Mouse (Mus musculus): ENCODE results near the gene Spaca4. TPM values are rescaled to one million over a fixed set of nuclear protein-coding genes. Genes with fewer than 3 reads are reported as not detected.

The Spaca4 gene
- polyA plus RNA-seq, 1 experiment from 2014 or later = not detected

- no peaks in the 10 kb centered on the region for H3K27me3 ChIP-seq (replicated peaks)
- no peak overlapping the region for H3K4me3 ChIP-seq
- no peak overlapping the region for H3K9ac ChIP-seq
- H3K9me3 ChIP-seq = no peaks in the 10 kb centered on the region
- no peak for ATAC-seq (replicated peaks)
- no peak overlapping the region for H3K4me2 ChIP-seq
- no peak overlapping the region for H3K27ac ChIP-seq
- 88% methylated on average over 5 of the region's 5 CpGs for WGBS
- no peaks in the 10 kb centered on the region for H3K4me1 ChIP-seq
- H3K36me3 ChIP-seq (replicated peaks) = no peaks in the 10 kb centered on the region
These were observed 21.8 kb upstream of the Spaca4 start for GRCm38 (mm10) chr7:45747450-45747849.

- no peaks in the 10 kb centered on the region for H3K36me3 ChIP-seq (replicated peaks)
- H3K4me3 ChIP-seq = no peak overlapping the region
- no peak for ATAC-seq (replicated peaks)
- no peak overlapping the region for H3K27ac ChIP-seq
- H3K4me2 ChIP-seq = no peak overlapping the region
- no peaks in the 10 kb centered on the region for H3K4me1 ChIP-seq
- WGBS = 70% methylated on average over 6 of the region's 6 CpGs
- no peak overlapping the region for H3K9ac ChIP-seq
- no peaks in the 10 kb centered on the region for H3K9me3 ChIP-seq
- H3K27me3 ChIP-seq (replicated peaks) = no peaks in the 10 kb centered on the region
These were observed 20.9 kb upstream of the Spaca4 start for GRCm38 (mm10) chr7:45746518-45746917.

DNA sequence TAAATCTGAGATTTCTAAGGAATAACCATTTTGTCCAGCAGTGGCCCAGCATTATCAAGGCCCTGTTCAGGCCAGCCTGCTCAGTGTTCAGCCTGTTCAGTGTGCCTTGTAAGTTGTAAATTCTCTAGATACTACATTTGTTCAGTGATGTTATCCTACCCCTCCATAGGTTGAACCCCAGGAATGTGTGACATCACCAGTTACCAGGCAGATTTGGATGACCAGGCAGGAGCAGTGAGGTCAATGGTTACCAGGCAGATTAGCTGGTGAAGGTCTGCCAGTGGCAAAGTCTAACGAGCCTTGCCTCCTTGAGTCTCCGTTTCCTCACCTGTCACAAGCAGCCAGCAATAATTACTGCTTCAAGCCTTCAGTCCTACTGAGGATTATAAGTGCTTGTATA is 18.8 kb upstream of the Spaca4 start:
- H3K9ac ChIP-seq = no peak overlapping the region
- H3K4me1 ChIP-seq = no peaks in the 10 kb centered on the region
- H3K4me3 ChIP-seq = no peak overlapping the region
- H3K9me3 ChIP-seq = no peaks in the 10 kb centered on the region
- H3K27ac ChIP-seq = no peak overlapping the region
- H3K4me2 ChIP-seq = no peak overlapping the region
- no peaks in the 10 kb centered on the region for H3K27me3 ChIP-seq (replicated peaks)
- 41% methylated on average over 2 of the region's 2 CpGs for WGBS
- H3K36me3 ChIP-seq (replicated peaks) = no peaks in the 10 kb centered on the region
- ATAC-seq (replicated peaks) = no peak

- H3K4me3 ChIP-seq = 0 out of 2 replicates have a peak overlapping the region, but pooled peaks have one; percentile 9
- H3K4me1 ChIP-seq = no peaks in the 10 kb centered on the region
- WGBS = 34% methylated on average over 19 of the region's 19 CpGs
- no peak for ATAC-seq (replicated peaks)
- H3K9ac ChIP-seq = no peak overlapping the region
- peak overlapping the region; percentile 12; the same call in 1 of the 2 replicates for H3K4me2 ChIP-seq
- no peak overlapping the region for H3K27ac ChIP-seq
- no peaks in the 10 kb centered on the region for H3K9me3 ChIP-seq
- no peaks in the 10 kb centered on the region for H3K36me3 ChIP-seq (replicated peaks)
- no peaks in the 10 kb centered on the region for H3K27me3 ChIP-seq (replicated peaks)
These were observed 16.7 kb upstream of the Spaca4 start for GRCm38 (mm10) chr7:45742338-45742737.

DNA sequence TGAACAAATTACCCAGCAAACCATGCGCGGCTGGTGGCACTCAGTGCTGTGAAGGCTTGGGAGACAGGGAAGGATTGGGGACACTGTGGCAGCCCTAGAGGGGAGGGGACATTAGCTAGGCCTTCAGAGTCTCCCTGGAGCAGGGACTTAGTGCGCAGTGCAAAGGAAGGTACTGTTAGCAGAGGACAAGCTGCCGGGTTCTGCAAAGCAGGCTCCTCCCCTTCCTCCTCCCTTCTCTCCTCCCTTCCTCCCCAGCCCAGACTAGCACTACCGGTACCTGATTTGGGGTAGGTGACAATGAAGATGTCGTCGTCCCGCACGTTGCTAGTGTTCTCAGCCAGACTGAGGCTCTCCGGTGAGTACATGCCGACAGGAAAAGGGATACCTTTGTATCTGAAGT is 16.2 kb upstream of the Spaca4 start:
- H3K4me2 ChIP-seq = peak overlapping the region; percentile 12; the same call in 1 of the 2 replicates
- ATAC-seq (replicated peaks) = no peak
- H3K27me3 ChIP-seq (replicated peaks) = no peaks in the 10 kb centered on the region
- 39% methylated on average over 11 of the region's 11 CpGs for WGBS
- no peaks in the 10 kb centered on the region for H3K9me3 ChIP-seq
- H3K27ac ChIP-seq = no peak overlapping the region
- H3K4me3 ChIP-seq = 0 out of 2 replicates have a peak overlapping the region, but pooled peaks have one; percentile 9
- H3K9ac ChIP-seq = no peak overlapping the region
- no peaks in the 10 kb centered on the region for H3K36me3 ChIP-seq (replicated peaks)
- no peaks in the 10 kb centered on the region for H3K4me1 ChIP-seq

GRCm38 (mm10) chr7:45741308-45741707 is 15.7 kb upstream of the Spaca4 start:
- Histone ChIP-seq H3K27me3 (replicated peaks) (no peaks in the 10 kb centered on the region), H3K4me1 (no peaks in the 10 kb centered on the region), H3K36me3 (replicated peaks) (no peaks in the 10 kb centered on the region), H3K27ac (no peak overlapping the region), H3K4me2 (no peak overlapping the region), H3K9me3 (no peaks in the 10 kb centered on the region), H3K9ac (no peak overlapping the region), H3K4me3 (no peak overlapping the region)
- ATAC-seq (replicated peaks) = no peak
- 82% methylated on average over 12 of the region's 12 CpGs for WGBS

- no peaks in the 10 kb centered on the region for H3K9me3 ChIP-seq
- WGBS = 76% methylated on average over 10 of the region's 10 CpGs
- H3K4me1 ChIP-seq = no peaks in the 10 kb centered on the region
- no peak overlapping the region for H3K27ac ChIP-seq
- peak; percentile 20; the same call in 1 of the 2 replicates for ATAC-seq (replicated peaks)
- no peaks in the 10 kb centered on the region for H3K27me3 ChIP-seq (replicated peaks)
- no peak overlapping the region for H3K4me2 ChIP-seq
- no peaks in the 10 kb centered on the region for H3K36me3 ChIP-seq (replicated peaks)
- no peak overlapping the region for H3K4me3 ChIP-seq
- H3K9ac ChIP-seq = no peak overlapping the region
These were observed 14.2 kb upstream of the Spaca4 start for GRCm38 (mm10) chr7:45739820-45740219.

GRCm38 (mm10) chr7:45739162-45739763 is 13.7 kb upstream of the Spaca4 start:
- Histone ChIP-seq H3K9me3 (no peaks in the 10 kb centered on the region), H3K4me3 (no peak overlapping the region), H3K27me3 (replicated peaks) (no peaks in the 10 kb centered on the region), H3K36me3 (replicated peaks) (no peaks in the 10 kb centered on the region), H3K4me1 (no peaks in the 10 kb centered on the region), H3K27ac (no peak overlapping the region), H3K9ac (no peak overlapping the region), H3K4me2 (no peak overlapping the region)
- ATAC-seq (replicated peaks) = peak; percentile 83
- 6% methylated on average over 9 of the region's 9 CpGs for WGBS

- no peak overlapping the region for H3K4me3 ChIP-seq
- no peaks in the 10 kb centered on the region for H3K9me3 ChIP-seq
- WGBS = 75% methylated on average over 5 of the region's 5 CpGs
- ATAC-seq (replicated peaks) = no peak
- H3K27ac ChIP-seq = no peak overlapping the region
- H3K27me3 ChIP-seq (replicated peaks) = no peaks in the 10 kb centered on the region
- no peaks in the 10 kb centered on the region for H3K36me3 ChIP-seq (replicated peaks)
- H3K4me2 ChIP-seq = no peak overlapping the region
- H3K9ac ChIP-seq = no peak overlapping the region
- no peaks in the 10 kb centered on the region for H3K4me1 ChIP-seq
These were observed 7.9 kb upstream of the Spaca4 start for GRCm38 (mm10) chr7:45733477-45733876.

DNA sequence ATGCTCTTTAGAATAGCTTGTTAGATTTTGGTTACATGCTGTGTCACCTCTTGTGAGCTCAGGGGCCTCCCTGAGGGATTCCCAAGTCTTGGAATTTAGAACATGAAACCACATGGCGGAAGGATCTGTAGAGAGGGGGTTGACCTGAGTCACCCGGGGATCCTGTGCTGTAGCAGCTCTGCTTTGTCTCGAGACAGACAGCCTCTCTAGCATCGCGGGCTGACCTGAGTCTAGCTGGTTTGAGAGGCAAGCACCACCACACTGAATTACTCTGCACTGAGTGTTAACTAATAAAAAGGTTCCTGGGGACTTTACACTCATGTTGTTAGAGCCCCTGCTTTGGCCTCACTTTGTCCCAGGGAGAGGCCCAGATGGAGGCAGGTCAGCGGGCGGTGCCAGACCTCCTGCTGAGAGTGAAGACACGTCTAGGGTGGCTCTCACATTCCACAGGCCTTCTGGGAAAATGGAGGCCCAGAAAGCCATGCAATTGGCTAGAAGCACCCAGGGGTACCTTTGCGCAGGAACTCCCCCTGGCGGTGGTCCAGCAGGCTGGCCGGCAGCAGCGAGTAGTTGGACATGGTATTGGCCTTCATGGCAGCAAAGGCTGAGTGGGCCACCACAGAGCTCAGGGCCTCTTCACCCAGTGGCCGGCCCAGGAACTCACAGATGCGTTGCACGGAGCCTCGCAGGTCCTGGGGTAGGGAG is 5.3 kb upstream of the Spaca4 start:
- WGBS = 16% methylated on average over 16 of the region's 16 CpGs
- H3K27ac ChIP-seq = no peak overlapping the region
- no peak overlapping the region for H3K4me3 ChIP-seq
- no peak overlapping the region for H3K9ac ChIP-seq
- no peaks in the 10 kb centered on the region for H3K9me3 ChIP-seq
- H3K4me1 ChIP-seq = no peaks in the 10 kb centered on the region
- no peak overlapping the region for H3K4me2 ChIP-seq
- ATAC-seq (replicated peaks) = peak; percentile 30; the same call in 1 of the 2 replicates
- H3K27me3 ChIP-seq (replicated peaks) = no peaks in the 10 kb centered on the region
- H3K36me3 ChIP-seq (replicated peaks) = no peaks in the 10 kb centered on the region

DNA sequence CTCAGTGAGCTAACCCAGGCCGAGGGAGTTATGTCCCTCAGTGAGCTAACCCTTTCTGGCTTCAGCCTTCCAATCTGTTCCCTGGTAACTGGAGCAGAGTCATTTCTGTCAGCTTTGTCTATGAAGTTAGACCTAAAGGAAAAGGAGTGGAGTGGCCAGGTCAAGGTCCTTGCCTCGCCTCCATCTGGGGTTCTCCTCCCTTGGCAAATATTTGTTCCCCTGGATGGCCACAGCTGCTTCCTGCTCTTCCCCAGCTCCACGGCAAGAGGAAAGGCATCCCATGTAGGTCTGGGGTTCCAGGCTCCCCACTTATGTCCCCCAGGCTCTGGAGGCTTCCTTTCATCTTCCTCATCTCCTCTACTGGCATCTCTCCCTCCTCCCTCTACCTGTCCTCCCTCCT is 2.0 kb upstream of the Spaca4 start:
- H3K4me2 ChIP-seq = no peak overlapping the region

DNA sequence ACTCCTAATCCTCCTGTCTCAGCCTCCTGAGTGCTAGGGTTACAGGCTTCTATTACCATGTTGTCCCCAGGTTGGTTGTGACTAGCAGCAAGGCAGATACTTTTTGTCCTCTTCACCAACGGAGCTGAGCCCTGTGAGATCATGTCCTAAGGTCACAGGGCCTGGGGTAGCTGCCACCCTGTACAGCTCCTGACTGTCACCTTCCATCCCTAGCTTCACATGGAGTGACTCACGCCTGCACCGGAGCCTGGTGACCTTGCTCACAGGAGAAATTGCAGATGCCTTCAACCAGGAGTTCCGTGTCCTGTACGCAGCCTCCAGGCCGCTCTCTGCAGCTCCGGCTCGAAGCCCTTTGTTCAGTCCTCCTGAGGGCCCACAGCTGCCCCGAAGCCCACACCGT is 806 bp upstream of the Spaca4 start:
- 90% methylated on average over 10 of the region's 10 CpGs for WGBS
- peaks cover 11% of the 10 kb centered on the region; the same call in 1 of the 2 replicates for H3K36me3 ChIP-seq (replicated peaks)

More for the DNA sequence above, 2.0 kb upstream of the Spaca4 start:
- 84% methylated on average over 3 of the region's 3 CpGs for WGBS
- Histone ChIP-seq H3K4me1 (no peaks in the 10 kb centered on the region), H3K36me3 (replicated peaks) (peaks cover 11% of the 10 kb centered on the region; the same call in 1 of the 2 replicates), H3K27ac (no peak overlapping the region), H3K9me3 (no peaks in the 10 kb centered on the region), H3K4me3 (no peak overlapping the region), H3K9ac (no peak overlapping the region), H3K27me3 (replicated peaks) (no peaks in the 10 kb centered on the region)
- no peak for ATAC-seq (replicated peaks)

DNA sequence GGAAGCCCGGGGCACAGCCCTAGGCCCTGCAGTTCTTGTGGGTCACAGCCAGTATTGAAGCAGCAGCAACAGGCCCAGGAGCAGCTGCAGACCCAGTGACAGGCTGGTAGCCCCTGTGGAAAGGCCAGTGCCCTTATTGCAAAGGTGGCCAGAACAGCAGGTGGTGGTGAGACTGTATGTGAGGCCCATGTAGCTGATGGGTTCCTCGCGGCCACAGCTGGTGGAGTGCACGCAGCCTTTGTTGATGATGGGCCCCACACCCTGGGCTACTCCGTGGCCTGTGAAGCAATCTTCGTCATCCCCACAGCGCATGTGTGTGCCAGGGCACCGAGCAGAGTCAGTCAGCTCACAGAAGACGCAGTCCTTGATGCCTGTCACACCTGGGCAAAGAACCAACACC is 462 bp downstream of the Spaca4 start:
- peaks cover 20% of the 10 kb centered on the region for H3K36me3 ChIP-seq (replicated peaks)
- H3K9me3 ChIP-seq = no peaks in the 10 kb centered on the region
- WGBS = 91% methylated on average over 9 of the region's 9 CpGs
- H3K9ac ChIP-seq = no peak overlapping the region
- H3K4me1 ChIP-seq = no peaks in the 10 kb centered on the region
- no peak overlapping the region for H3K4me3 ChIP-seq
- no peak for ATAC-seq (replicated peaks)
- no peak overlapping the region for H3K27ac ChIP-seq
- no peak overlapping the region for H3K4me2 ChIP-seq
- no peaks in the 10 kb centered on the region for H3K27me3 ChIP-seq (replicated peaks)

More for the DNA sequence above, 806 bp upstream of the Spaca4 start:
- Histone ChIP-seq H3K4me3 (no peak overlapping the region), H3K4me1 (no peaks in the 10 kb centered on the region), H3K27me3 (replicated peaks) (no peaks in the 10 kb centered on the region), H3K27ac (no peak overlapping the region), H3K9ac (no peak overlapping the region), H3K4me2 (no peak overlapping the region), H3K9me3 (no peaks in the 10 kb centered on the region)
- ATAC-seq (replicated peaks) = no peak

Data from midbrain, embryonic 15.5 days (tissue).